Mouse (Mus musculus) midbrain, embryonic 10.5 days (tissue): ENCODE measurements around the gene Dlg2. TPM values are rescaled to one million over a fixed set of nuclear protein-coding genes. Genes with fewer than 3 reads are reported as not detected.

Experiments
- DNase-seq: peaks from one replicate; pipeline ENCODE4 v3.0.0-alpha.2; 2017; ENCODE audit warnings: low spot score
- H3K27ac ChIP-seq: fragments of 300-500 bp; sonication (generic); replicated peaks from 2 replicates; pipeline ENCODE4 v1.5.1; 2016; ENCODE audit warnings: mild to moderate bottlenecking
- H3K27me3 ChIP-seq: fragments of 300-500 bp; sonication (generic); 2 replicates; pipeline ENCODE4 v1.6.1; 2016; ENCODE audit warnings: low read depth, mild to moderate bottlenecking; ENCODE audit not compliant: poor library complexity, severe bottlenecking
- H3K36me3 ChIP-seq: fragments of 300-500 bp; sonication (generic); 2 replicates; pipeline ENCODE4 v1.6.1; 2016; ENCODE audit warnings: mild to moderate bottlenecking, moderate library complexity
- H3K4me1 ChIP-seq: fragments of 300-500 bp; sonication (generic); 2 replicates; pipeline ENCODE4 v1.6.1; 2016
- H3K4me3 ChIP-seq: fragments of 300-500 bp; sonication (generic); 2 replicates; pipeline ENCODE4 v1.5.1; 2016; ENCODE audit warnings: mild to moderate bottlenecking, moderate library complexity
- H3K9me3 ChIP-seq: fragments of 300-500 bp; sonication (generic); replicated peaks from 2 replicates; pipeline ENCODE4 v1.6.1; 2016; ENCODE audit warnings: mild to moderate bottlenecking
- WGBS: fragments of 180-500 bp; shearing (Covaris S2); methylation state at CpG from one replicate; pipeline ENCODE4 v1.1.7; 2016; 5-methylcytosine and 5-hydroxymethylcytosine counted together
- polyA plus RNA-seq: library from polyadenylated mRNA; unstranded; fragments of >200 nt; fragmentation: Nextera tagmentation; extraction: Ambion mirVana; gene quantifications from 2 replicates; pipeline ENCODE4 v1.2.1, GENCODE M21; 2016

The Dlg2 gene
- polyA plus RNA-seq, 1 experiment from 2014 or later = 1.1 TPM

GRCm38 (mm10) chr7:92486878-92487277 is 2010.4 kb downstream of the Dlg2 start:
- no peak for DNase-seq
- 93% methylated on average over 4 of the region's 4 CpGs for WGBS
- no peak overlapping the region for H3K27ac ChIP-seq
- H3K4me3 ChIP-seq = no peak overlapping the region
- no peaks in the 10 kb centered on the region for H3K4me1 ChIP-seq
- no peaks in the 10 kb centered on the region for H3K36me3 ChIP-seq
- no peaks in the 10 kb centered on the region for H3K9me3 ChIP-seq
- H3K27me3 ChIP-seq = no peaks in the 10 kb centered on the region

GRCm38 (mm10) chr7:92492262-92492661 is 2015.8 kb downstream of the Dlg2 start:
- Histone ChIP-seq H3K36me3 (no peaks in the 10 kb centered on the region), H3K27me3 (no peaks in the 10 kb centered on the region), H3K4me1 (no peaks in the 10 kb centered on the region), H3K27ac (no peak overlapping the region), H3K9me3 (no peaks in the 10 kb centered on the region), H3K4me3 (no peak overlapping the region)
- no peak for DNase-seq
- 93% methylated on average over 1 of the region's 1 CpGs for WGBS

- no peak for DNase-seq
- no peak overlapping the region for H3K27ac ChIP-seq
- no peaks in the 10 kb centered on the region for H3K27me3 ChIP-seq
- WGBS = 88% methylated on average over 2 of the region's 2 CpGs
- no peak overlapping the region for H3K4me3 ChIP-seq
- H3K4me1 ChIP-seq = no peaks in the 10 kb centered on the region
- H3K36me3 ChIP-seq = no peaks in the 10 kb centered on the region
- H3K9me3 ChIP-seq = no peaks in the 10 kb centered on the region
Measured at GRCm38 (mm10) chr7:92493521-92493920, 2017.0 kb downstream of the Dlg2 start.

Other genes starting within 250 kb of the Dlg2 start
- gene Ccdc83, start 210.9 kb upstream of the Dlg2 start, polyA plus RNA-seq = not detected in 2 replicates
- 3.8 and 4.3 TPM in 2 replicates for gene Sytl2, start 174.4 kb upstream of the Dlg2 start, polyA plus RNA-seq
- 2.8 and 3.3 TPM in 2 replicates for gene Ccdc89, start 50.1 kb upstream of the Dlg2 start, polyA plus RNA-seq
- 26.6 and 29.1 TPM in 2 replicates for gene Crebzf, start 33.9 kb upstream of the Dlg2 start, polyA plus RNA-seq
- 143 and 146 TPM in 2 replicates for gene Tmem126a, start 19.4 kb upstream of the Dlg2 start, polyA plus RNA-seq
- gene Tmem126b, start 671 bp upstream of the Dlg2 start, polyA plus RNA-seq = 41.2 and 43.6 TPM in 2 replicates